Mouse (Mus musculus): Measurements from ENCODE around the gene Secisbp2l. TPM values are rescaled to one million over a fixed set of nuclear protein-coding genes. Genes with fewer than 3 reads are reported as not detected.

The Secisbp2l gene
- polyA plus RNA-seq, 1 experiment from 2014 or later: 25.1 TPM

DNA sequence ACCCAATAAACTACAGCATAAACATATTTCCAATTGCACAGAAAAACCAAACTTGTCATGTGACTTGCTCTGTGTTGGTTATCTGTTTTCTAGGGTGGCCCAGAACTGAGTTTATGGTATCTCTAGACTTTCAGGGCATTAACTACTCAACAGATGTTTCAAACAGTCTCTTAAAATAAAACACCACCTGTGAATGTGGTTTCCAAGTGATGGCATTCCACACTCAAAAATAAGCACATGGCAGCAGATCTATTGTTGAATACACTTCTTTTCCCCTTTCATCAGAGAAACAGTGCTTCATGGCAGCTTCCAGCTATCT lies 46.7 kb downstream of the Secisbp2l start:
- H3K36me3 ChIP-seq (ENCODE audit: control insufficient read depth, insufficient read depth, low read length): peaks cover 28% of the 10 kb centered on the region
- DNase-seq (ENCODE audit: low spot score): no peak
- H3K4me3 ChIP-seq (ENCODE audit: low read depth, low read length): no peak overlapping the region
- no peaks in the 10 kb centered on the region for H3K27me3 ChIP-seq (replicated peaks; ENCODE audit: control insufficient read depth, insufficient read depth, low read length)
- no peak overlapping the region for H3K27ac ChIP-seq (ENCODE audit: low read depth, low read length)
- H3K9ac ChIP-seq (ENCODE audit: low read length): no peak overlapping the region
- peaks cover 5% of the 10 kb centered on the region; the same call in 1 of the 2 replicates for H3K4me1 ChIP-seq (ENCODE audit: control insufficient read depth, insufficient read depth, low read length)
- H3K4me2 ChIP-seq (ENCODE audit: low read length): no peak overlapping the region
- no peaks in the 10 kb centered on the region for H3K9me3 ChIP-seq (replicated peaks; ENCODE audit: control insufficient read depth, low read length)
- ATAC-seq: no peak

DNA sequence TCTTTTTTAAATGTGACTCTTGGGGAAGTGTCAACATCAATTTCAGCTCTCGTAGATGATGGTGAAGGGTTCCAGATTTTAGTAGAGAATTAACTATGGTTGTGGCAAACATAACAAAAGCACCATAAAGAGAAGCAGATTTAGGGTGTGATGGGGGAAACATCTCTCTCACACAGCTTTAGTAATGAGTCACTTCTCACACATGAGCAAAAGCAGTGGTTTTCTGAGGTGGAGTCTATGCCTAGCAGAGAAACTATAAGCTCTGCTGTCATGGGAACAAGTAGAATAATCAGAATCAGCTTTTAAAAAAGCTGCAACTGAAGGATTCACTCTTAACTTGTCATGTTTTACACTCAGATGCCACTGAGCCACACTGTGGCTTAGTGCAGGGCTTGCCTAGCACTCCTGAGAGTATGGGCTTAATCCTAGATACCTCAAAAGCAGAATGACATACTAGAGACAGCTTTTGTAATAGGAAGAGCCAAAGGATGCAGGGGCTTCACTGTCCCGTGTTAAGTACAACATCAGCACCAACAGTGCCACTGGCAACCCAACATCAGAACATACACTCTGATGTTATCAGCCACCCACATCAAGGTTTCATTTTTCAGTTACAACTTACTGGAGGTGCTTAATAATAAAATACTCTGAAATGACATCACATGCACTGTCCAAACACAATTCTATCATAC lies 47.2 kb downstream of the Secisbp2l start:
- H3K4me3 ChIP-seq (ENCODE audit: low read depth, low read length): no peak overlapping the region
- no peaks in the 10 kb centered on the region for H3K27me3 ChIP-seq (replicated peaks; ENCODE audit: control insufficient read depth, insufficient read depth, low read length)
- no peak overlapping the region for H3K27ac ChIP-seq (ENCODE audit: low read depth, low read length)
- DNase-seq (ENCODE audit: low spot score) (no peak), ATAC-seq (no peak)
- H3K36me3 ChIP-seq (ENCODE audit: control insufficient read depth, insufficient read depth, low read length): peaks cover 24% of the 10 kb centered on the region
- no peak overlapping the region for H3K9ac ChIP-seq (ENCODE audit: low read length)
- H3K4me1 ChIP-seq (ENCODE audit: control insufficient read depth, insufficient read depth, low read length): peaks cover 5% of the 10 kb centered on the region; the same call in 1 of the 2 replicates
- H3K4me2 ChIP-seq (ENCODE audit: low read length): no peak overlapping the region
- WGBS: 74% methylated on average over 2 of the region's 2 CpGs
- H3K9me3 ChIP-seq (replicated peaks; ENCODE audit: control insufficient read depth, low read length): no peaks in the 10 kb centered on the region

- peaks cover 5% of the 10 kb centered on the region; the same call in 1 of the 2 replicates for H3K4me1 ChIP-seq (ENCODE audit: control insufficient read depth, insufficient read depth, low read length)
- H3K4me2 ChIP-seq (ENCODE audit: low read length): no peak overlapping the region
- no peaks in the 10 kb centered on the region for H3K27me3 ChIP-seq (replicated peaks; ENCODE audit: control insufficient read depth, insufficient read depth, low read length)
- no peak overlapping the region for H3K27ac ChIP-seq (ENCODE audit: low read depth, low read length)
- peaks cover 17% of the 10 kb centered on the region for H3K36me3 ChIP-seq (ENCODE audit: control insufficient read depth, insufficient read depth, low read length)
- DNase-seq (ENCODE audit: low spot score) (no peak), ATAC-seq (no peak)
- H3K9ac ChIP-seq (ENCODE audit: low read length): no peak overlapping the region
- H3K4me3 ChIP-seq (ENCODE audit: low read depth, low read length): no peak overlapping the region
- H3K9me3 ChIP-seq (replicated peaks; ENCODE audit: control insufficient read depth, low read length): no peaks in the 10 kb centered on the region
Observed at GRCm38 (mm10) chr2:125734741-125735140, 47.9 kb downstream of the Secisbp2l start.

DNA sequence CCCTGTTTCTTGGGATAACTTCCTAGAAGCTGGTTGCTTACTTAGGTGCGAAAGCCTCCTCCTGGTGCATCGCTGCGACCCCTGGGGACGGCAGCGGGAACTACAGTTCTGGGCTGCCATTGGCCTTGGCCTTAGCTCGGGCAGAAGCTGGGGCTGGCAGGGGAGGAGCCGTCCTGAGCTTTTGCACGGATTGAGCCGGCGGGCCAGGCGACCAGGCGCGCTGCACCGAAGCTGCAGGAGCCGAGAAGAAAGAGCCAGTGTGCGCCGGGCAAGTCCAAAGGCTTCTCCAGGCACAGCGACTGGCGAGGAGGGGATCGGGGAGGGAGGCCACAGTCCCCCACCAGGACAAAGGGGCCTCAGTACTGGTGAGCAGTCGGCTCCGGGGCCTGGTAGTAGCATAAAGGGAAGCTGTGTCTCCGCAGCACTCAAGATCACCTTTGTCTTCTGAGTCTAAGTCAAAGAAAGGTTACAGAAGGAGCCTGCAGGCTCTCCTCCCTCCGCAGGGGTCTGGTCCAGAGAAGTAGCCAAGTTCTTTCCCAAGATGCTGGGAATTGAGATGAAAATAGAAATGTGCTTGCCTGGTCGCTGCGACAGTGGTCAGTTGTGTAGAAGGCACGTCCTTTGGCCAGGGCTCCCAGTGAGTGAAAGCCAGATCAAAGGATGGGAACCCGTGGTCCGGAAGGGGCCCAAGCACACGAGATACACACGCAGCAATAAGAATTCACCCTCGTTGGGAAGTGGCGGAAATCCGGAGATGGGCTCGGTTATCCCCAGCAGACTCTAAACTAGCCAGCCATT lies 50.7 kb downstream of the Secisbp2l start:
- peak overlapping the region; percentile 89 for H3K27ac ChIP-seq (ENCODE audit: low read depth, low read length)
- peak; percentile 96 for ATAC-seq
- no peaks in the 10 kb centered on the region for H3K27me3 ChIP-seq (replicated peaks; ENCODE audit: control insufficient read depth, insufficient read depth, low read length)
- H3K9me3 ChIP-seq (replicated peaks; ENCODE audit: control insufficient read depth, low read length): no peaks in the 10 kb centered on the region
- peak overlapping the region; percentile 85 for H3K9ac ChIP-seq (ENCODE audit: low read length)
- DNase-seq (ENCODE audit: low spot score): peak; percentile 96
- 9% methylated on average over 35 of the region's 35 CpGs for WGBS
- H3K4me1 ChIP-seq (ENCODE audit: control insufficient read depth, insufficient read depth, low read length): peaks cover 5% of the 10 kb centered on the region; the same call in 1 of the 2 replicates
- H3K36me3 ChIP-seq (ENCODE audit: control insufficient read depth, insufficient read depth, low read length): no peaks in the 10 kb centered on the region
- peak overlapping the region; percentile 41 for H3K4me3 ChIP-seq (ENCODE audit: low read depth, low read length)
- H3K4me2 ChIP-seq (ENCODE audit: low read length): peak overlapping the region; percentile 72

DNA sequence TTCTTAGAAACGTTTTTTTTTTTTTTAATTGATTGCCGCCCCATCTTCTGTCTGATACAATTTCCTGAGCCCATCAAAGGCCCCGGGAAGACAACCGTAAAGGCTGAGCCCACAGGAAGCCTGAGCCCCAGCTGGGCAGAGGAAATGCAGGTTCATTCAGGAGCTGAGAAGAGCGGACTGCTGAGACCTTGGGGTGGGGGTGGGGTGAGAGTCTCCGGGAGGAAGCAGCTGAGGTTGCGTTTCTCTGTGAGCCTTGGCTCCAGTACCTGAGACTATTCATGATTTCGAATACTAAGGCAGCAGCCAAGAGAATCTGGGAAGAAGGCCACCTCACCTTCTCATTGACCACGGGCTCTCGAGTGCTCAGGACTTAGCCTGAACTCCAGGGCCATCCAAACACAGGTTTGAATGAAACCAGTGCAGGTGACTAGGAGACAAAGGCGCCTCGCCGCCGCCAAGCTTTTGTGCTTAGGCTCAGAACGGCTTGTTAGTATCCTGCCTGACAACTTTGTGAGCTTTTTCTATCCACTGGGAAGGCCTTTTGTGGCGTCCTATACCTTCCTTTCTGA lies 58.0 kb downstream of the Secisbp2l start:
- Histone ChIP-seq H3K4me2 (ENCODE audit: low read length) (peak overlapping the region; percentile 94), H3K9ac (ENCODE audit: low read length) (peak overlapping the region; percentile 65; the same call in 1 of the 2 replicates), H3K4me3 (ENCODE audit: low read depth, low read length) (peak overlapping the region; percentile 43), H3K36me3 (ENCODE audit: control insufficient read depth, insufficient read depth, low read length) (no peaks in the 10 kb centered on the region), H3K27me3 (replicated peaks; ENCODE audit: control insufficient read depth, insufficient read depth, low read length) (peaks cover 11% of the 10 kb centered on the region), H3K4me1 (ENCODE audit: control insufficient read depth, insufficient read depth, low read length) (peaks cover 12% of the 10 kb centered on the region), H3K27ac (ENCODE audit: low read depth, low read length) (0 out of 2 replicates have a peak overlapping the region, but pooled peaks have one; percentile 21), H3K9me3 (replicated peaks; ENCODE audit: control insufficient read depth, low read length) (no peaks in the 10 kb centered on the region)
- WGBS: under 1% methylated on average over 16 of the region's 16 CpGs
- ATAC-seq (peak; percentile 40), DNase-seq (ENCODE audit: low spot score) (peak; percentile 51)

DNA sequence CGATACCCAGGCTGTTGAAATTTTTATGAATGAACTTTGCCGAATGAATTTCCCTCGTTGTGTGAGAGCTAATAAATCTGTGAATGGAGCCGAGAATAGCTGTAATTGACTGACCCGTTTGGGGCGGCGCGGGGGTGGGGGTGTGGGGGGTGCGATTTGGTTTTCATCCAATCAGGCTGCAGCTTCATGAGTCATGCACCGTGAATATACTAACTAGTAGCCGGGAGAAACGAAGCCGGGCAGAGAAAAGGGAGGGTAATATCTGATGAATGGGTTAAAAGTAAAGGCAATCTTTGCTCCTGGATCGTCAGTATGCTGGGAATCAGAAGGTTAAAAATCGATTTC lies 58.6 kb downstream of the Secisbp2l start, which contains the start of gene Shc4:
TSS of gene Shc4 (minus strand) at position 63 of the 345 bp plus-strand sequence.
- Histone ChIP-seq H3K9me3 (replicated peaks; ENCODE audit: control insufficient read depth, low read length) (no peaks in the 10 kb centered on the region), H3K27me3 (replicated peaks; ENCODE audit: control insufficient read depth, insufficient read depth, low read length) (peaks cover 11% of the 10 kb centered on the region), H3K9ac (ENCODE audit: low read length) (peak within 1 kb of the TSS; percentile 65), H3K4me3 (ENCODE audit: low read depth, low read length) (peak within 1 kb of the TSS; percentile 43), H3K36me3 (ENCODE audit: control insufficient read depth, insufficient read depth, low read length) (no peaks in the 10 kb centered on the region), H3K4me2 (ENCODE audit: low read length) (peak within 1 kb of the TSS; percentile 94), H3K4me1 (ENCODE audit: control insufficient read depth, insufficient read depth, low read length) (peaks cover 12% of the 10 kb centered on the region), H3K27ac (ENCODE audit: low read depth, low read length) (peak within 1 kb of the TSS; percentile 46; the same call in 1 of the 2 replicates)
- peak; percentile 91 for ATAC-seq
- peak; percentile 89 for DNase-seq (ENCODE audit: low spot score)
- under 1% methylated on average over 15 of the region's 15 CpGs for WGBS

- H3K27ac ChIP-seq (ENCODE audit: low read depth, low read length): peak overlapping the region; percentile 46; the same call in 1 of the 2 replicates
- peaks cover 12% of the 10 kb centered on the region for H3K4me1 ChIP-seq (ENCODE audit: control insufficient read depth, insufficient read depth, low read length)
- H3K9me3 ChIP-seq (replicated peaks; ENCODE audit: control insufficient read depth, low read length): no peaks in the 10 kb centered on the region
- under 1% methylated on average over 34 of the region's 34 CpGs for WGBS
- peak; percentile 81 for ATAC-seq
- H3K4me3 ChIP-seq (ENCODE audit: low read depth, low read length): peak overlapping the region; percentile 43
- no peak for DNase-seq (ENCODE audit: low spot score)
- H3K4me2 ChIP-seq (ENCODE audit: low read length): peak overlapping the region; percentile 94
- no peaks in the 10 kb centered on the region for H3K36me3 ChIP-seq (ENCODE audit: control insufficient read depth, insufficient read depth, low read length)
- H3K9ac ChIP-seq (ENCODE audit: low read length): peak overlapping the region; percentile 65
- H3K27me3 ChIP-seq (replicated peaks; ENCODE audit: control insufficient read depth, insufficient read depth, low read length): peaks cover 11% of the 10 kb centered on the region
Observed at GRCm38 (mm10) chr2:125723408-125724085, 59.1 kb downstream of the Secisbp2l start.

GRCm38 (mm10) chr2:125723086-125723407 lies 59.6 kb downstream of the Secisbp2l start:
- no peak overlapping the region for H3K27ac ChIP-seq (ENCODE audit: low read depth, low read length)
- H3K36me3 ChIP-seq (ENCODE audit: control insufficient read depth, insufficient read depth, low read length): no peaks in the 10 kb centered on the region
- H3K27me3 ChIP-seq (replicated peaks; ENCODE audit: control insufficient read depth, insufficient read depth, low read length): peaks cover 11% of the 10 kb centered on the region
- peak overlapping the region; percentile 65 for H3K9ac ChIP-seq (ENCODE audit: low read length)
- ATAC-seq (no peak), DNase-seq (ENCODE audit: low spot score) (peak; percentile 19)
- WGBS: 2% methylated on average over 18 of the region's 18 CpGs
- H3K4me3 ChIP-seq (ENCODE audit: low read depth, low read length): peak overlapping the region; percentile 43
- peaks cover 12% of the 10 kb centered on the region for H3K4me1 ChIP-seq (ENCODE audit: control insufficient read depth, insufficient read depth, low read length)
- H3K9me3 ChIP-seq (replicated peaks; ENCODE audit: control insufficient read depth, low read length): no peaks in the 10 kb centered on the region
- H3K4me2 ChIP-seq (ENCODE audit: low read length): peak overlapping the region; percentile 94
